Mouse (Mus musculus) CD4-positive, CD25-positive, alpha-beta regulatory T cell, adult 9 weeks (primary cell): ENCODE data around the gene Nepn. TPM values are rescaled to one million over a fixed set of nuclear protein-coding genes. Genes with fewer than 3 reads are reported as not detected.

Experiments used
- polyA plus RNA-seq: library from polyadenylated mRNA; unstranded; fragments of 100-300 nt; shearing (Covaris generic); gene quantifications from one replicate; pipeline ENCODE4 v1.2.1, GENCODE M21; 2017

Gene Nepn
- polyA plus RNA-seq: not detected

DNA sequence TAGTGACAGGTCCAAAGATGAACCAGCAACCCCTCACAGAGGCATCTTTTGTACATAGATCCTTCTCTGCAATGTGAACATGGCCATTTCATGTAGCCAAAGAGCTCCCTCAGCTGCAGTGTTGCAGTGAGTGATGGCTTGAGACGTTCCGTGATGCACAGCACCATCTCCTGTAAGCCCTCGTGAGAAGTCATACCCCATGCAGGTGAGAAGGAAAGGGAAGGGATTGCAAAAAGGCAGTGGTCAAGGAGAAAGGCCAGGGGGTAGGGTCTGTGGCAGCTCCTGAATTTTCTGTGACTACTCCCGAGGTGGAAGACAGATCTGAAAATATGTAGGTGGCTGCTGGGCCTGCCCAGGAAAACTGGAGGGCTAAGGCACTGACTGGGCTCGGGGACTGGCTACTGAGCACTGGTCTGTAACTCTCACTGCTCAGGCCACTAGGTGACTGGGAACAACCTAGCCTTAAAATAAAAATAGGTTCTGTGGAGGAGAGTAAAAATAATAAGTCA is at the start of gene Nepn:
Gene Nepn (plus strand): TSS at position 51 of the 509 bp plus-strand sequence.

DNA sequence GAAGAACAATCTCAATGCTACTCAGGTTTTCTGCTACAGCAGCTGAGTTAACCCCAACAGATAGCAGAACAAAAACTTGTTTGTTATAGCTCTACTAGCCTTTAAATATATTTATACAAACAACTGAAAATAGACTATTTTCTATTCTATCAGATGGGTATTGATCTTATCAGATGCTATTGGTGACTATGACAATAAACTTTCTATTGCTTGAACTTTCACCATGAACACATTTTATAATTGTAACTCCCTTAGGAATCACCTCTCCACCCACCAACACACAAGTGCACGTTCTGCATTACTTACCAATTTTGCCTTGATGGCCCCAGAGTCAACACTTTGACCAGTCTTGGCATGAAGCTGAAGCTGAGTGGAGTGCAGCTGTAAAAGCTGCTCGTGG is 30.3 kb upstream of the Nepn start, which contains the start of gene Gm26741:
Gene Gm26741 (plus strand): TSS at position 301 of the 400 bp plus-strand sequence.

DNA sequence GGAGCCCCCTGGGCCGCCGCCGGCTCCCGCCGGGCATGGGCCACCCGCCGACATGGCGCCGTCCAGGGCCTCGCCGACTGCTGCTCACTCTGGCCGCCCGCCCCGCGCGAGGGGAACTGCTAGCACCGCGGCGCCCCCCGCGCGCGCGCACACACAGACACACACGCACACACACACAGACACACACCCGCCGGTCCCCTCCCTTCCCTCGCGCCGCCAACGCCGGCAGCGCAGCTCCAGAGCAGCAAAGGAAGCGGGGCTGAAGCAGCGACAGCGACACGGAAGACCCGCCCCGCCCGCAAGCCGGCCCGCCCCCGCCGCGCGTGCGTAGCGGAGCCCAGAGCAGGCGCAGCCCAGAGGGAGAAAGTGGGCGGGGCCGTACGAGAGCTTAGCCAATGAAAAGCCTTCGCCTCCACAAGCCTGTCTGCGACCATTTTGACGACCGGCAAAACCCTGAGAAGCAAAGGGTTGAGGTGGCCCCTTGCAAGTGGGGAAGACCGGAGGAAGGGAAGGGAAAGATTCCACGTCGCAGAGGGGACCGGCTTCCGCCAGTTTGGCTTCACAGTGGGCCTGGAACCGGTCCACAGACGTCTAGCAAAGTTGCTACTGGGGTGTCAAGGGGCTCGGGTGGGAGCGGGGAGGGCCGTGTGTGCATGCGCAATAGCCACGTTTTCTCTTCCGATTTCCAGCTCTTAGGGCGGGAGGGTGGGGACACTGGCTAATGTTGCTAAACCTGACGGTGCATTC is 6.8 kb upstream of the Nepn start, which contains the start of gene Gopc:
Gene Gopc (minus strand): TSS at position 280 of the 747 bp plus-strand sequence.

DNA sequence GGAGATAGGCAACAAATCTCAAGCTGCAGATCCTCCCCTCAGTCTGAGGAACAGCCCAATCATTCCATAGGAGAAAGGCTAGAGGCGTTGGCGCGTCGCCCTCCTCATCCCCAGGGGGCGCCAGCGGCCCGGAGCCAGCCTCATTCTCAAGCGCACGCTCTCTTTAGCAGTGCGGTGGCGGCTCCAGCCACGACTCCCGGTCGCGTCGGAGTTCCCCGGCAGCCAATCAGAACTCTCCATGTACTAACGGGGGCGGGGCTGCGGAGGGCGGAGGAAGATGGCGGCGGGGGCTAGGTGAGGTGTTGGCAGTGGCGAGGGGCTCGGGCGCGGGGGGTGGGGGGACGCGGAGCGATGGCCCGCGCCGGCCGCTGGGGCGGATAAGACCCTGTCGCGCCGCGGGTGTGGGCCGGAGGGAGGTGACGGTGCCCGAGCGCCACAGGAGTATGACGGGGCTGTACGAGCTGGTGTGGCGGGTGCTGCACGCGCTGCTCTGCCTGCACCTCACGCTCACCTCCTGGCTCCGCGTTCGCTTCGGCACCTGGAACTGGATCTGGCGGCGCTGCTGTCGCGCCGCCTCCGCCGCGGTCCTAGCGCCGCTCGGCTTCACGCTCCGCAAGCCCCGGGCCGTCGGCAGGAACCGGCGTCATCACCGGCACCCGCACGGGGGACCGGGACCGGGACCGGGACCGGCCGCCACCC is 28.7 kb downstream of the Nepn start, which contains the start of gene Nus1:
Gene Nus1 (plus strand): TSS at position 249 of the 699 bp plus-strand sequence.

Other genes starting within 250 kb of the Nepn start
- gene Ros1, start 193.7 kb upstream of the Nepn start, polyA plus RNA-seq: not detected
- gene Dcbld1, start 155.4 kb upstream of the Nepn start, polyA plus RNA-seq: not detected
- not detected for gene Gm26741, start 30.2 kb upstream of the Nepn start, polyA plus RNA-seq
- 4.4 TPM for gene Gopc, start 6.8 kb upstream of the Nepn start, polyA plus RNA-seq
- 5.1 TPM for gene Nus1, start 28.6 kb downstream of the Nepn start, polyA plus RNA-seq